Mouse (Mus musculus) hindbrain, embryonic 15.5 days (tissue): ENCODE results near the gene Tmem238. TPM values are rescaled to one million over a fixed set of nuclear protein-coding genes. Genes with fewer than 3 reads are reported as not detected.
"Not testable (repeated sequence)": the region's sequence is repeated elsewhere in the genome, so short reads cannot be mapped to it uniquely, and the experiment has no call there.

Experiments
- ATAC-seq: fragments of 200-750 bp; cut with Nextera tagmentation; 2 replicates; pipeline ENCODE4 v1.8.0; 2017; ENCODE audit warnings: low read depth, moderate number of reproducible peaks, moderate TSS enrichment; ENCODE audit not compliant: low FRiP score
- H3K27ac ChIP-seq: fragments of 300-500 bp; sonication (generic); replicated peaks from 2 replicates; pipeline ENCODE4 v1.5.1; 2015; ENCODE audit warnings: mild to moderate bottlenecking, inconsistent platforms
- H3K27me3 ChIP-seq: fragments of 300-500 bp; sonication (generic); 2 replicates; pipeline ENCODE4 v1.6.1; 2015; ENCODE audit warnings: control low read depth, inconsistent platforms
- H3K36me3 ChIP-seq: fragments of 300-500 bp; sonication (generic); 2 replicates; pipeline ENCODE4 v1.6.1; 2015; ENCODE audit warnings: control low read depth, inconsistent platforms
- H3K4me1 ChIP-seq: fragments of 300-500 bp; sonication (generic); replicated peaks from 2 replicates; pipeline ENCODE4 v1.6.1; 2015; ENCODE audit warnings: control low read depth, inconsistent platforms
- H3K4me2 ChIP-seq: fragments of 300-500 bp; sonication (generic); 2 replicates; pipeline ENCODE4 v1.6.1; 2015; ENCODE audit warnings: moderate library complexity, mild to moderate bottlenecking, inconsistent platforms
- H3K4me3 ChIP-seq: fragments of 300-500 bp; sonication (generic); 2 replicates; pipeline ENCODE4 v1.5.1; 2015; ENCODE audit warnings: mild to moderate bottlenecking, inconsistent platforms
- H3K9ac ChIP-seq: fragments of 300-500 bp; sonication (generic); 2 replicates; pipeline ENCODE4 v1.6.1; 2015; ENCODE audit warnings: inconsistent platforms
- H3K9me3 ChIP-seq: fragments of 300-500 bp; sonication (generic); 2 replicates; pipeline ENCODE4 v1.6.1; 2016; ENCODE audit warnings: control low read depth, inconsistent platforms
- WGBS: fragments of 180-500 bp; shearing (Covaris S2); methylation state at CpG from one replicate; pipeline ENCODE4 v1.1.7; 2015; 5-methylcytosine and 5-hydroxymethylcytosine counted together
- polyA plus RNA-seq: library from polyadenylated mRNA; unstranded; fragments of >200 nt; fragmentation: Nextera tagmentation; extraction: Ambion mirVana; gene quantifications from 2 replicates; pipeline ENCODE4 v1.2.1, GENCODE M21; 2015

The Tmem238 gene
- 5.9 and 6.3 TPM in 2 replicates for polyA plus RNA-seq

GRCm38 (mm10) chr7:4789436-4789935 lies at the start of gene Tmem238:
Tmem238 (minus strand) TSS chr7:4789656.
- Histone ChIP-seq H3K4me2 (peak within 1 kb of the TSS; percentile 92), H3K9me3 (no peaks in the 10 kb centered on the region), H3K27me3 (no peaks in the 10 kb centered on the region), H3K27ac (peak within 1 kb of the TSS; percentile 71), H3K4me1 (peaks cover 27% of the 10 kb centered on the region), H3K9ac (peak within 1 kb of the TSS; percentile 67), H3K4me3 (peak within 1 kb of the TSS; percentile 56), H3K36me3 (peaks cover 5% of the 10 kb centered on the region)
- ATAC-seq: no peak
- 8% methylated on average over 40 of the region's 40 CpGs for WGBS

- H3K9ac ChIP-seq: no peak overlapping the region
- no peaks in the 10 kb centered on the region for H3K27me3 ChIP-seq
- no peaks in the 10 kb centered on the region for H3K9me3 ChIP-seq
- H3K27ac ChIP-seq: no peak overlapping the region
- peaks cover 33% of the 10 kb centered on the region for H3K4me1 ChIP-seq
- ATAC-seq: no peak
- no peak overlapping the region for H3K4me2 ChIP-seq
- no peaks in the 10 kb centered on the region; the same call in 1 of the 2 replicates for H3K36me3 ChIP-seq
- WGBS: 18% methylated on average over 1 of the region's 1 CpGs
- no peak overlapping the region for H3K4me3 ChIP-seq
These were observed 48.2 kb upstream of the Tmem238 start for GRCm38 (mm10) chr7:4837639-4838038.

DNA sequence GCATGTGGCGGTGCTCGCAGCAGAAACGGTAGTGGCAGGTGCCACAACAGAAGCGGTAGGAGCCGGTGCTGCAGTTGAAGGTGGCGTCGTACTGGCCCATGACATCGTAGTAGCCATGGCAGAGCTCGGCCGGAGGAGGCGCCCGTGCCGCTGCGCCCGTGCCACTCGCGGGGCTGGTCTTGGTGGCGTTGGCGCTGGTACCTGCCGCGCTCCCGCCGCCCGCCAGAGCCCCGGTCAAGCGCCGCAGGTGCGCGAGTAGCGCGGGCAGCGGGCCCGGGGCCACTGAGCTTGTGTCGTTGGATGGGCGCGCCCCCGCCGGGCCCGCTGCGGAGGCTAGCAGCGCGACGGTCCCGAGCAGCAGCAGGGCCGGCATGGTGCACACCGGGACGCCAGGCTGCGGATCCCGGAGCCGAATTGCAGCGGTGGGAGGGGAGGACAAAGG lies 46.9 kb upstream of the Tmem238 start:
- H3K9ac ChIP-seq: peak overlapping the region; percentile 61
- H3K27ac ChIP-seq: peak overlapping the region; percentile 85
- peaks cover 20% of the 10 kb centered on the region for H3K4me1 ChIP-seq
- 0 out of 2 replicates have a peak, but pooled peaks cover 5% of the 10 kb centered on the region for H3K27me3 ChIP-seq
- ATAC-seq: peak; percentile 90
- no peaks in the 10 kb centered on the region; the same call in 1 of the 2 replicates for H3K36me3 ChIP-seq
- no peaks in the 10 kb centered on the region for H3K9me3 ChIP-seq
- H3K4me2 ChIP-seq: peak overlapping the region; percentile 86
- WGBS: under 1% methylated on average over 50 of the region's 51 CpGs
- H3K4me3 ChIP-seq: peak overlapping the region; percentile 52

DNA sequence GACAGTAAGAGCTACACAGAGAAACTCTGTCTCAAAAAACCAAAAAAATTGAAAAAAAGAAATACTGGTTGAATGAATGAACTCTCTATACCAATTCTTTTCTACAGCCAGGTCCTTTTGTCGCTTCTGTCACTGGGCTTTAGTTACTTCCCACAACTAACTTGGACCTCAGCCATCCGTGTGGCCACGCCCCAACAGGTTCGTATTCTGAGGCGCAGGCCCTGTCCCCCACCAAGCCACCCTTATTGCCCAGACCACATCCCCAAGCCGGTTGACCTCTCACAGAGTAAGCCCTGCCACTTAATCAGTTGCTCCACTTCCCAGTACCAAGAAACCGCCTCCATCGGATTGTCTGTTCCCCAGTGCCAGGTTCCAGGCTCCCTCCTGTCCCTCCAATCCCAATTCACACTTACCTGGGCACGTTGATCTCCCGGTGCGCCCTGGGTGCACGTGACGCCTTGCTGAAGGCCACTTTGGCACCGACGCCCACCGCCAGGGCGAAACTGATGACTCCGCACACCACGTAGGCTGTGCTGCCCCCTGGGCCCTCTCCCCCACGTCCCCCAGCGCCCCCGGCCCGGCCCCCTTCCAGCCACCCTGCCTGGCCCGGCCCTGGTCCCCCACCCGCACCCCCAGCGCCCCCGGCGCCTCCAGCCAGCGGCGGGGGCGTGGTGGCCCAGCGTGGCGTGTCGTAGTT lies 46.3 kb upstream of the Tmem238 start:
- no peaks in the 10 kb centered on the region for H3K9me3 ChIP-seq
- H3K27ac ChIP-seq: peak overlapping the region; percentile 85
- H3K4me2 ChIP-seq: peak overlapping the region; percentile 86
- H3K4me3 ChIP-seq: peak overlapping the region; percentile 52
- H3K27me3 ChIP-seq: 0 out of 2 replicates have a peak, but pooled peaks cover 6% of the 10 kb centered on the region
- H3K9ac ChIP-seq: peak overlapping the region; percentile 61
- peaks cover 18% of the 10 kb centered on the region for H3K4me1 ChIP-seq
- no peaks in the 10 kb centered on the region; the same call in 1 of the 2 replicates for H3K36me3 ChIP-seq
- peak; percentile 59; the same call in 1 of the 2 replicates for ATAC-seq
- WGBS: 5% methylated on average over 33 of the region's 34 CpGs

DNA sequence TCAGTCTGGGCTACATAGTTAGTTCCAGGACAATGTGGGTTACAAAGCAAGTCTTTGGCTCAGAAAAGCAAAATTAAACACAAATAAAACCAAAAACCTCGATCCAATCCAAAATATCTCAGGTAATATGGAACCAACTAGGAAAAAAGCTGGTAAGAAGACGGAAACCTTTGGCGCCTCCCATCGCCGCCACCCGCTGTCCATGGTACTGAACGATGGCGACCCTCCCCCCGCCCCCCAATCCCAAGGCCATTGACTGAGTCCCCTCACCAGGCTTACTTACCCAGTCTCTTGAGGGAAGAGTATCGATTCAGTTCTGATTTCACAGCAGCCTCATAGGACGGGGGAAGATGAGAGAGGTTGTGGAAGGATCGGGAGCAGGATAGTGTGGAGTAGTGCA lies 41.0 kb upstream of the Tmem238 start:
- H3K4me2 ChIP-seq: no peak overlapping the region
- 14% methylated on average over 12 of the region's 12 CpGs for WGBS
- peaks cover 26% of the 10 kb centered on the region for H3K36me3 ChIP-seq
- 0 out of 2 replicates have a peak, but pooled peaks cover 6% of the 10 kb centered on the region for H3K27me3 ChIP-seq
- no peak for ATAC-seq
- H3K4me3 ChIP-seq: no peak overlapping the region
- H3K27ac ChIP-seq: no peak overlapping the region
- H3K9ac ChIP-seq: no peak overlapping the region
- H3K4me1 ChIP-seq: no peaks in the 10 kb centered on the region; the same call in 1 of the 2 replicates
- no peaks in the 10 kb centered on the region for H3K9me3 ChIP-seq

- Histone ChIP-seq H3K4me3 (no peak overlapping the region), H3K36me3 (peaks cover 26% of the 10 kb centered on the region; the same call in 1 of the 2 replicates)
- 53% methylated on average over 4 of the region's 4 CpGs for WGBS
These were observed 35.9 kb upstream of the Tmem238 start for GRCm38 (mm10) chr7:4825365-4825764.

DNA sequence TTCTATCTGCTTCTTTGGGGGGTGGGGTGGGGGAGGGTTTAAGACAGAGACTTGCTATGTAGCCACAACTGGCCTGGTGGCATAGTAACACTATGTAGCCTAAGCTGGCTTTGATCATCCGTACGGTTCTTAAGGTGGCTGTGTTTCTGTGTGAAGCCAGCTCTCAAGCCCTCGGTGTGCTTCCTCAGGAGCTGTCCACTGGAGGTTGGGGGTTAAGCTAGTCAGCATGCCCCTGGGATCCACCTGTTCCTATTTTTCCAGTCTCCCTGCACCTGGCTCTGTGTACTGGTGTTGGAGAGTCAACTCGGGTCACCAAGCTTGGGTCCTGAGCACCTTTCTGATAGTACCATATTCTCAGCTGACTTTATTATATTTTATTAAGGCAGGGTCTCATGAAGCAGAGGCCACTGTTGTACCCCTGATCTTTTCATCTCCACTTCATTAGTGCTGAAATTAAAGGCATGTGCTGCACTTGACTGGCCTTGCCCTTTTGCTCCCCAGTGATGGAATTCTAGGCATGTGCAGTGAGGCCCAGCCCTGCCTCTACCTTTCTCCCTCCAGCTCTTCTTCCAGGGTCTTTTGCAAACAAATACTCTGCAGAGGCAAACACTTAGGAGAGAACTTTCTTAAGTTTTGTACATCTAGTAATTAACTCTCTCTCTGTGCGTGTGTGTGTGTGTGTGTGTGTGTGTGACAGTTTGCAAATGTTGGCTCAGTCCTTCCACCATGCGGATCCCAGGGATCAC lies 32.9 kb upstream of the Tmem238 start:
- no peaks in the 10 kb centered on the region for H3K4me1 ChIP-seq
- 77% methylated on average over 6 of the region's 6 CpGs for WGBS
- no peak for ATAC-seq
- H3K4me3 ChIP-seq: no peak overlapping the region
- H3K9me3 ChIP-seq: no peaks in the 10 kb centered on the region
- no peak overlapping the region for H3K9ac ChIP-seq
- H3K4me2 ChIP-seq: no peak overlapping the region
- no peaks in the 10 kb centered on the region for H3K27me3 ChIP-seq
- H3K27ac ChIP-seq: no peak overlapping the region
- 0 out of 2 replicates have a peak, but pooled peaks cover under 1% of the 10 kb centered on the region for H3K36me3 ChIP-seq

More at GRCm38 (mm10) chr7:4825365-4825764, 35.9 kb upstream of the Tmem238 start:
- Histone ChIP-seq H3K27me3 (no peaks in the 10 kb centered on the region), H3K27ac (no peak overlapping the region), H3K4me2 (no peak overlapping the region), H3K9me3 (no peaks in the 10 kb centered on the region), H3K9ac (no peak overlapping the region), H3K4me1 (no peaks in the 10 kb centered on the region)
- ATAC-seq: no peak

DNA sequence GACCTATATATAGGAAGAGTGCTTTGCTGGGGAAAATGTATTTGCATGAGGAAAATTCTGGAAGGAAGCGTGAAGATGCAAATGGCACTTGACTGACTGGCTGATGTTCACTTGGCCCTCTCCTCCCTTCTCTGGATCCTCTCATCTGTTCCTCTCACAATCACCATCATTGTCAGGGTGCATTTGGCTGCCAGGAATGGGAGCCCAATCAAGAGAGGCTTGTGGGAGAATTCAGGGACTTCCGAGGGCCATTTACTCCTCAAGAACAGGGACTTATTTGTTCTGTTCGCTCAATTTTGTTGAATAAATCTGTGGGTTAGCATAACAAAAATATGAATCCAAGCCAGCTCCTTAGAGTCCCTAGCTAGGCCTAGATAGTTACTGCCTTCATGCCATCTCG lies 32.2 kb upstream of the Tmem238 start:
- Histone ChIP-seq H3K36me3 (no peaks in the 10 kb centered on the region), H3K27me3 (no peaks in the 10 kb centered on the region), H3K9ac (no peak overlapping the region), H3K9me3 (no peaks in the 10 kb centered on the region), H3K27ac (0 out of 2 replicates have a peak overlapping the region, but pooled peaks have one; percentile 15), H3K4me3 (no peak overlapping the region), H3K4me1 (no peaks in the 10 kb centered on the region), H3K4me2 (no peak overlapping the region)
- ATAC-seq: no peak
- WGBS: 74% methylated on average over 4 of the region's 4 CpGs

DNA sequence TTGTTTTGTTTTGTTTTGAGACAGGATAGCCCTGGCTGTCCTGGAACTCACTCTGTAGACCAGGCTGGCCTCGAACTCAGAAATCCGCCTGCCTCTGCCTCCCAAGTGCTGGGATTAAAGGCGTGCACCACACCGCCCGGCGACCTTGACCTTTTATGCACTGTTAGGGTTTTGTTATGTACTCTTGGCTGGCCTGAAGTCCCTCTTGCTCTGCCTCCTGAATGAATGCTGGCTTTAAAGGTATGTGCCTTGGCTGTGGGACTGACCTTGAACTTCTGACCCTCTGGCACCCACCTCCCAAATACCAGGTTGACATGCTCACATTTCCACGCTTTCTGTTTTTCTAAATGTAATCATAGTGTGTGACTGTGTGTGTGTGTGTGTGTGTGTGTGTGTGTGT lies 31.5 kb upstream of the Tmem238 start:
- H3K4me3 ChIP-seq, H3K36me3 ChIP-seq, H3K4me2 ChIP-seq, H3K4me1 ChIP-seq, H3K9me3 ChIP-seq, H3K27me3 ChIP-seq, ATAC-seq, H3K27ac ChIP-seq, H3K9ac ChIP-seq: not testable (repeated sequence)
- WGBS: 93% methylated on average over 7 of the region's 7 CpGs

DNA sequence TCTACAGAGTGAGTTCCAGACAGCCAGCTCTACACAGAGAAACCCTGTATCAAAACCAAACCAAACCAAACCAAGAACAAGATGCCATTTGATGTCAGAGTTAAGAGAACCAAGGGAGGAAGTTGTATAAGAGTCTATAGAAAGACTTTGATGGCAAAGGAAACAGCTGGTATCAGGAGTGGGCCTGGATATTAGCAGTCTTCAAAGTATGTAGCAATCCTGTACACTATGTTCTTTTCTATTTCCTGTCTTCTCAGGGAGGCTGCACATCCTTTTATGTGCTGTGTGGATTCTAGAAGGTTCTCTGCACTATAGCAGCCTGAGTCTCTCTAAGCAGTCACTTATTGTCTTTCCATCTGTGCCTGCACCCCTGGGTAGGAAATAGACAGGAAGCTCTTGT lies 27.1 kb upstream of the Tmem238 start:
- H3K9me3 ChIP-seq: no peaks in the 10 kb centered on the region
- ATAC-seq: no peak
- H3K4me1 ChIP-seq: peaks cover 7% of the 10 kb centered on the region
- no peak overlapping the region for H3K4me3 ChIP-seq
- H3K27ac ChIP-seq: no peak overlapping the region
- H3K36me3 ChIP-seq: no peaks in the 10 kb centered on the region
- no peak overlapping the region for H3K9ac ChIP-seq
- no peaks in the 10 kb centered on the region for H3K27me3 ChIP-seq
- no peak overlapping the region for H3K4me2 ChIP-seq

DNA sequence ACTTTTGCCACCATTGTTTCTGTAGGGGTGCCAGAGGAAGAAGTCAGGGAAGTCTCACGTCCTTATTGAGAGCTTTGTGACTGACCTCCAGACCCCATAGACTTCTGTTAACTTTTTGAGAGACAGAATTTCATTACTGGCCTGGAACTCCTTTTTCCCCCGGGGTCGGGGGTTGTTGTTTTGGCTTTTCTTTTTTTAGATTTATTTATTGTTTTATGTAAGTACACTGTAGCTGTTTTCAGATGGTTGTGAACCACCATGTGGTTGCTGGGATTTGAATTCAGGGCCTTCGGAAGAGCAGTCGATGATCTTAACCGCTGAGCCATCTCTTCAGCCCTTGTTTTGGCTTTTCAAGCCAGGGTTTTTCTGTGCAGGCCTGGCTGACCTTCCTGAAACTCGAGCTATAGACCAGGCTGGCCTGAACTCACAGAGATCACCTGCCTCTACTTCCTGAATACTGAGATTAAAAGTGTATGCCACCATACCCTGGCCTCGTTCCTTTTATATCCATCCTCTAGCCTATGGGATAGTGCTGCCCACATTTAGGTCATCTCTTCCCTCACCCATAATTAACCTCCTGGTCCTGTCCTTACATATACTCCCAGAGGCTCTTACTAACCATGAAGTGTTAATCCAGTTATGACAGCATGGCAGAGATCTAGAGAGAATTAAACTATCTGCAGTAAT lies 23.8 kb upstream of the Tmem238 start:
- Histone ChIP-seq H3K36me3 (peaks cover 17% of the 10 kb centered on the region), H3K4me2 (peak overlapping the region; percentile 80), H3K9me3 (no peaks in the 10 kb centered on the region), H3K27ac (peak overlapping the region; percentile 98), H3K9ac (peak overlapping the region; percentile 40), H3K4me3 (peak overlapping the region; percentile 98), H3K4me1 (peaks cover 29% of the 10 kb centered on the region), H3K27me3 (no peaks in the 10 kb centered on the region)
- ATAC-seq: no peak
- WGBS: 26% methylated on average over 8 of the region's 8 CpGs
